Mouse (Mus musculus) liver, embryonic 16.5 days (tissue): ENCODE measurements around the gene Dmrtc1b. TPM values are rescaled to one million over a fixed set of nuclear protein-coding genes. Genes with fewer than 3 reads are reported as not detected.

Experiments used
- polyA plus RNA-seq: library from polyadenylated mRNA; unstranded; fragments of >200 nt; fragmentation: Nextera tagmentation; extraction: Ambion mirVana; gene quantifications from 2 replicates; pipeline ENCODE4 v1.2.1, GENCODE M21; 2015

Dmrtc1b gene
- polyA plus RNA-seq, 1 experiment from 2014 or later: not detected

Other genes starting within 250 kb of the Dmrtc1b start
- 2.0 and 2.1 TPM in 2 replicates for gene Hdac8, start 202.5 kb upstream of the Dmrtc1b start, polyA plus RNA-seq
- gene Phka1, start 63.6 kb upstream of the Dmrtc1b start, polyA plus RNA-seq: 0.71 and 1.1 TPM in 2 replicates
- gene Gm3880, start 20.9 kb upstream of the Dmrtc1b start, polyA plus RNA-seq: not detected in 2 replicates
- not detected in 2 replicates for gene Gm9112, start 230 bp upstream of the Dmrtc1b start, polyA plus RNA-seq
- not detected in 2 replicates for gene Dmrtc1c1, start 95.1 kb downstream of the Dmrtc1b start, polyA plus RNA-seq
- gene Dmrtc1c2, start 146.8 kb downstream of the Dmrtc1b start, polyA plus RNA-seq: not detected in 2 replicates
- not detected in 2 replicates for gene 1700031F05Rik, start 160.1 kb downstream of the Dmrtc1b start, polyA plus RNA-seq
- not detected in 2 replicates for gene Dmrtc1a, start 200.8 kb downstream of the Dmrtc1b start, polyA plus RNA-seq
- gene 1700011M02Rik, start 201.0 kb downstream of the Dmrtc1b start, polyA plus RNA-seq: not detected in 2 replicates
- gene 1700018G05Rik, start 220.5 kb downstream of the Dmrtc1b start, polyA plus RNA-seq: not detected in 2 replicates